Mouse (Mus musculus) neural tube, embryonic 12.5 days (tissue): ENCODE measurements around the gene Ak8. TPM values are rescaled to one million over a fixed set of nuclear protein-coding genes. Genes with fewer than 3 reads are reported as not detected.

Experiments
- ATAC-seq: fragments of 200-750 bp; cut with Nextera tagmentation; 2 replicates; pipeline ENCODE4 v1.8.0; 2017; ENCODE audit warnings: low read depth, mild to moderate bottlenecking, moderate TSS enrichment, moderate library complexity; ENCODE audit not compliant: low FRiP score
- H3K27ac ChIP-seq: fragments of 300-500 bp; sonication (generic); 2 replicates; pipeline ENCODE4 v1.5.1; 2016
- H3K27me3 ChIP-seq: fragments of 300-500 bp; sonication (generic); replicated peaks from 2 replicates; pipeline ENCODE4 v1.6.1; 2016; ENCODE audit warnings: mild to moderate bottlenecking
- H3K36me3 ChIP-seq: fragments of 300-500 bp; sonication (generic); 2 replicates; pipeline ENCODE4 v1.6.1; 2016; ENCODE audit warnings: mild to moderate bottlenecking
- H3K4me1 ChIP-seq: fragments of 300-500 bp; sonication (generic); 2 replicates; pipeline ENCODE4 v1.6.1; 2016
- H3K4me2 ChIP-seq: fragments of 300-500 bp; sonication (generic); replicated peaks from 2 replicates; pipeline ENCODE4 v1.6.1; 2016; ENCODE audit warnings: mild to moderate bottlenecking
- H3K4me3 ChIP-seq: fragments of 300-500 bp; sonication (generic); 2 replicates; pipeline ENCODE4 v1.5.1; 2016
- H3K9ac ChIP-seq: fragments of 300-500 bp; sonication (generic); 2 replicates; pipeline ENCODE4 v1.6.1; 2016; ENCODE audit warnings: mild to moderate bottlenecking
- H3K9me3 ChIP-seq: fragments of 300-500 bp; sonication (generic); 2 replicates; pipeline ENCODE4 v1.6.1; 2016; ENCODE audit warnings: mild to moderate bottlenecking
- WGBS: fragments of 180-500 bp; shearing (Covaris S2); methylation state at CpG from one replicate; pipeline ENCODE4 v1.1.7; 2016; 5-methylcytosine and 5-hydroxymethylcytosine counted together
- polyA plus RNA-seq: library from polyadenylated mRNA; unstranded; fragments of >200 nt; fragmentation: Nextera tagmentation; extraction: Ambion mirVana; gene quantifications from 2 replicates; pipeline ENCODE4 v1.2.1, GENCODE M21; 2016

Ak8 gene
- polyA plus RNA-seq, 1 experiment from 2014 or later, result 0.96 TPM

DNA sequence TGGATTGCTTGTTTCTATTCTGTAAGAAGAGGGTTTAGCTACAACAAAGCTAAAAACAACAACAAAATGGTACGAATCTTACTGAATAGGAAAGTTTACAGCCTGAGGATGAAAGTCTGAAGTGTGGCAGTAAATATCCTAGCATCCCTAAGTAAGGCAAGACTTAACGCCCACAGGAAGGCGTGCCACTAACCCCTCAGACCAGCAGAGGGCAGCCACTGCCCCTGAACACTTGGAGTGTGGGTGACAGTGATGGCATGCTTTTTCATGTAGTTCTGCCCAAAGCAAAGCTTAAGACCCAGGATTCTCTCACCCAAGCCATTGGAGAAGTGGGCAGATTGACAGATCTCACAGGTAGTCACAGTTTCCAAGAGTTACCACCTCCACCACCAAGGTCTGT, 11.5 kb upstream of the Ak8 start:
- no peak overlapping the region for H3K27ac ChIP-seq
- no peaks in the 10 kb centered on the region for H3K27me3 ChIP-seq
- H3K4me3 ChIP-seq, result no peak overlapping the region
- no peak overlapping the region for H3K9ac ChIP-seq
- no peaks in the 10 kb centered on the region for H3K9me3 ChIP-seq
- ATAC-seq, result no peak
- no peak overlapping the region for H3K4me2 ChIP-seq
- 43% methylated on average over 3 of the region's 3 CpGs for WGBS
- H3K36me3 ChIP-seq, result peaks cover 40% of the 10 kb centered on the region
- H3K4me1 ChIP-seq, result no peaks in the 10 kb centered on the region

DNA sequence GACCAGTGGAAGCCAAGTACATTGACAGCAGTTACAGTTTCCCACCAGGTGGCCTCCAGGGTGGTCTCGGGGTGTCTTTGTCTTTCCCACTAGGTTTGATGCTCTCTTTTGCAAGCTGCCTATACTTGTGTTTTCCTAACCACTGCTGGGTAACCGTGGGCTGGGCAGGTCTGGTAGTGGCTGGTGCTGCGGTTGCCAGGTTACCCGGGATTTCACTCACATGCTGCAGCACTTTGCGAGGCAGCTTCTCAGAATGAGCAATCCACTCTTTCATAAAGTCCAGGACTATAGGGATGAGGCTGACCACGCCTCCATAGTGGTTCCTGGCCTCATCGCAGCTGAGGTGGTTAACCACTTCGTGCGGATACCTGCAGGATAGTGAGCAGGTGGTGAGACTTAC, 7.3 kb upstream of the Ak8 start:
- Histone ChIP-seq H3K9ac (no peak overlapping the region), H3K9me3 (no peaks in the 10 kb centered on the region), H3K36me3 (peaks cover 4% of the 10 kb centered on the region), H3K4me2 (no peak overlapping the region), H3K4me3 (no peak overlapping the region), H3K4me1 (no peaks in the 10 kb centered on the region), H3K27ac (no peak overlapping the region), H3K27me3 (no peaks in the 10 kb centered on the region)
- 72% methylated on average over 9 of the region's 9 CpGs for WGBS
- no peak for ATAC-seq

DNA sequence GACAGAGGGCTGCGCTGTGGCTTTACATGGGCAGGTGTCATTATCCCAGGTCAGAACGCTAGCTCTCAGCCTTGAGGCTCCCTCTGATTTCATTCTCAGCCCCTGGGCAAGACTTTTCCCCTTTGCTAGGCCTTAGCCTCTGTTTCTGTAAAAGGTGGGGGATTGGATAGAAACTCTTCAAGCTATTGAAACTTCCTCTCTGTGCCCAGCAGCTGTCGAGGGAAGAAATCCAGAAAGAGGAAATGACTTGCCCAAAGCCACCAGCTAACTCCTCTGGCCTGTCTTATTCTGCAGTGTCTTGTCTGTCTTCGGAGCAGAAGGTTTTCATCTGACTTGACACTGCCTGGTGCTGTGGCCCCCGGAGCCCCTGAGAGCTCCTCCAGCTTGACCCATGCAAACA, 1.4 kb upstream of the Ak8 start:
- Histone ChIP-seq H3K27ac (no peak overlapping the region), H3K4me2 (peak overlapping the region; percentile 91; the same call in 1 of the 2 replicates), H3K36me3 (no peaks in the 10 kb centered on the region), H3K4me3 (no peak overlapping the region), H3K9ac (no peak overlapping the region), H3K9me3 (no peaks in the 10 kb centered on the region), H3K27me3 (no peaks in the 10 kb centered on the region; the same call in 1 of the 2 replicates), H3K4me1 (peaks cover 14% of the 10 kb centered on the region; the same call in 1 of the 2 replicates)
- ATAC-seq, result no peak
- 82% methylated on average over 5 of the region's 5 CpGs for WGBS

DNA sequence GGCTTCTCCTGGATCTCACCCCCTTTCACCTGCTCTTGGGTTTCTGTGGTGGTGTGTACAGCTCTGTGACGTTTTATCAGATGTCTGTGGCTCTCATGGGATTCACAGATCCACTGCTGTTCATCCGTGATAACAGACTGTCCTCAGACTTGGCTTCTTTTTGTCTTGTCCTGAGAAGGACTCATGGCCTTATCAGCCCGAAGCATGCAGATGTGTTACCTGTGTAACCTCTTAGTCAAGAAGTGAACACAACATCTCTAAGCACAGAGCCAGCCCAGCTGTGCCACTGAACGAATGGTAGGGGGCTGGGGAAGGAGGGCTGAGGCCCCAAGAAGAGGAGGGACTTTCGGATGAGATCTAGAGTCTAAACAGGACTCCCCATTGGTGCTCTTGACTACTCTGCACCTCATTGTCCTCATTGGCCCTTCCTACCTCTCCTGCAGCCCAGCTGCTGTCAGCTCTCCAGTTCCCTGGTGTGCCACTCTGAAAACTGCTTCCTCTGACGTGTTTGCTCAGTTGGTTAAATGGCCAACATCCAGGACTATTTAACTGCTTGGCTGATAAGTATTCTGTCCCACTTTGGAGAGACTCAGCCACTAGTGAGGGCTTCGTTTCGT, 1.8 kb downstream of the Ak8 start:
- H3K9ac ChIP-seq, result no peak overlapping the region
- no peak overlapping the region for H3K27ac ChIP-seq
- no peak overlapping the region; the same call in 1 of the 2 replicates for H3K4me2 ChIP-seq
- no peaks in the 10 kb centered on the region for H3K9me3 ChIP-seq
- H3K4me1 ChIP-seq, result peaks cover 14% of the 10 kb centered on the region; the same call in 1 of the 2 replicates
- no peak for ATAC-seq
- no peak overlapping the region for H3K4me3 ChIP-seq
- no peaks in the 10 kb centered on the region for H3K36me3 ChIP-seq
- peaks cover 2% of the 10 kb centered on the region; the same call in 1 of the 2 replicates for H3K27me3 ChIP-seq
- 76% methylated on average over 8 of the region's 8 CpGs for WGBS

DNA sequence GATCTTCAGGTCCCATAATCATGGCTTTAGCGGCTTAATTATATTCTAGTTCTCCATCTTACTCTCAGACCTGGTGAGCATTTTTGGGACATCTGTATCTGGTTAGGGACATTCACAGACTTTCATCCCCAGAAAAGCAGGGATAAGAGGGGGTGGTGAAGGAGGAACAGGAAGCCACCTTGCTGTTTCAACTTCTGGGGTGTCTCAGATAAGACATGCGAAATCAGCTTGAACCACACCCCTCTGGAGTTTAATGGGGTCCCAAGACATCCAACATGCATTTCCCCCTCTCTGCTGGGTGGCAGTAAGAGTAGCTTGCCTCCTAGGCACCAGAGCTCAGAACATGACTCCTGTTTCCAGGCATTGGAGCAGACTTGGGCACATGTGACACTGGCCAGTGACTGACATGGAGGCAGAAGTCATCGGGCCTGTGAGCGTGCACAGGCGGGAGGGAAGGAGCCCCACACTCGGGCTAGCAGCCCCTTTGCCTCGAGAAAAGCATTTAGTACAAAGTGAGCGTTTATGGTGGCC, 6.2 kb downstream of the Ak8 start:
- ATAC-seq, result no peak
- Histone ChIP-seq H3K4me2 (no peak overlapping the region), H3K4me3 (no peak overlapping the region), H3K27ac (no peak overlapping the region), H3K36me3 (no peaks in the 10 kb centered on the region), H3K4me1 (peaks cover 5% of the 10 kb centered on the region; the same call in 1 of the 2 replicates), H3K9me3 (no peaks in the 10 kb centered on the region), H3K27me3 (peaks cover 2% of the 10 kb centered on the region; the same call in 1 of the 2 replicates), H3K9ac (no peak overlapping the region)
- 55% methylated on average over 8 of the region's 8 CpGs for WGBS

DNA sequence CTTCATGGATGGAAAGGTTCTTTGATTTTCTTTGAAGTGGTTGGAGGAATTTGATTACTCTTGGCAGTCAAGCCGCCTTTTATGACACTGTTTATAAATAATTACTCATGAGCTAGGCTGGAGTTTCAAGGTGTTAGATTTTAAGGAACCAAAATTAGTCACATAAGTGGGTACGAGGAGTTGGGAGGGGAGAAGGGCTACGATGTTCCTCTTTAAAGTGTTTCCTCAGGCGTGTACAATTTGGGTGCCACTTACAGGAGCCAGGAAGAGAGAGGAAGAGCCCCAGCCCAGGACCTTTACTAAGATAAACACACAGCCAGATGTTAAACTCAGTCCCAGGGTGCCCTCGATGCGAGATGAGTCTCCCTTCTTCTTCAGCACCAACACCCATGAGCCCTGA, 6.8 kb downstream of the Ak8 start:
- no peak overlapping the region for H3K9ac ChIP-seq
- ATAC-seq, result no peak
- H3K4me3 ChIP-seq, result no peak overlapping the region
- no peaks in the 10 kb centered on the region for H3K36me3 ChIP-seq
- no peak overlapping the region for H3K4me2 ChIP-seq
- 0 out of 2 replicates have a peak, but pooled peaks cover 2% of the 10 kb centered on the region for H3K27me3 ChIP-seq
- 74% methylated on average over 6 of the region's 6 CpGs for WGBS
- peaks cover 5% of the 10 kb centered on the region; the same call in 1 of the 2 replicates for H3K4me1 ChIP-seq
- H3K9me3 ChIP-seq, result no peaks in the 10 kb centered on the region
- H3K27ac ChIP-seq, result no peak overlapping the region

DNA sequence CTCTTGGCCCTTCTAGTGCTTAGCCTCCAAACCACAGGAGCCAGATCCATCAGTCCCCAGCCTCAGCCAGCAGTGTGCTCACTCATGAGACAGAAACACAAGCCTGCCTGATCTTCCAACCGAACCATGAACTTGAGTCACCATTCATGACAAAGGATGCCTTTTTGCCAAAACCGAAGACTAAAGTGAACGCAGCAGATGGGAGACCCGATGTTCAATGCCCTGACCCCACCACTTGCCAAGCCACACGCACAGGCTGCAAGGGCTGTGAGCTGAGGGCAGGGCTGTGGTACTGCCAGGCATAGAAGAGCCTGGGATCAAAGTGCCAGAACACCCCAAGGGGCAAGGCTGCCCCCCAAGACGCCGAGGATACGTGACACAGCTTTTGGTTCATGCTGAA, 13.1 kb downstream of the Ak8 start:
- no peak overlapping the region for H3K4me2 ChIP-seq
- 83% methylated on average over 8 of the region's 8 CpGs for WGBS
- H3K27me3 ChIP-seq, result no peaks in the 10 kb centered on the region

DNA sequence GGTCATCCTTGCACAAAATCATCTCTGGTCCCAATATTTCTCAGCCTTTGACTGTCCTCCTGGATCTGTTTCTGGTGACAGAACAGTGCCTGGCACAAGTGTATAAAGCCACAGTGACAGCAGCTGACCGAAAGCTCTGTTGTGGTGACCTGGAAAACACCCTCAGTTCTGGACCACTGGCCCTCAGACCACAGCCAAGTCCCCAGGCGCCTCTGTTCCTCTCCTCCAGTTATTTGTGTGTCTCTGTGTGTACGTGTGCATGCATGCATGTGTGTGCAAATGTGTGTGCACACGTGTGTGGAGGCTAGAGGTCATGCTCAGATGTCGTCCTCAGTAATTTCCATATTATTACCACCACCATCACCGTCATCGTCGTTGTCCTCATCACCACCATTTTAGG, 22.5 kb downstream of the Ak8 start:
- Histone ChIP-seq H3K27ac (no peak overlapping the region), H3K27me3 (no peaks in the 10 kb centered on the region), H3K9me3 (no peaks in the 10 kb centered on the region), H3K4me2 (no peak overlapping the region), H3K4me3 (no peak overlapping the region), H3K36me3 (no peaks in the 10 kb centered on the region), H3K9ac (no peak overlapping the region), H3K4me1 (peaks cover 3% of the 10 kb centered on the region)
- 89% methylated on average over 8 of the region's 8 CpGs for WGBS
- ATAC-seq, result no peak

More for the DNA sequence above, 13.1 kb downstream of the Ak8 start:
- H3K4me3 ChIP-seq, result no peak overlapping the region
- ATAC-seq, result no peak
- no peak overlapping the region for H3K9ac ChIP-seq
- H3K4me1 ChIP-seq, result no peaks in the 10 kb centered on the region; the same call in 1 of the 2 replicates
- H3K9me3 ChIP-seq, result no peaks in the 10 kb centered on the region
- no peak overlapping the region for H3K27ac ChIP-seq
- no peaks in the 10 kb centered on the region for H3K36me3 ChIP-seq

DNA sequence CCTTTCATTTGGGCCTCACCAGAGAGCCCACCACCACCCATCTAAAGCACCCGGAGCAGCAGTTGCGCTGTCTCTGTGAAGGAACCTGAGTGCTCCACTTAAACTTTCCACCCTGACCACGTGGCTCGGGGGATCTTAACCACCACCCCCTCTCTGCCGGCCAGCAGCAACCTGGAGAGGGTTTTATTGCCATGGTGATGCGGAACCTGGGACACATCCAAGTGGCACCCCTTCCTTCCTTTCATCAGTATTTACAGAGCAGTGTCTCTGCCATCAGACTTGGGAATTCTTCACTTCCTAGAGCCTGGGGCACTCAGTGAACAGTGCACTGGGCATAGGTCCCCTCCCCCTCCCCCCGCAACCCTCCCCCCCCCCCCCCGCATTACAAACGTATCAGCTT, 23.9 kb downstream of the Ak8 start:
- H3K36me3 ChIP-seq, result no peaks in the 10 kb centered on the region
- H3K27ac ChIP-seq, result no peak overlapping the region
- peaks cover 12% of the 10 kb centered on the region for H3K4me1 ChIP-seq
- no peak overlapping the region for H3K4me2 ChIP-seq
- H3K4me3 ChIP-seq, result no peak overlapping the region
- no peaks in the 10 kb centered on the region for H3K9me3 ChIP-seq
- H3K27me3 ChIP-seq, result no peaks in the 10 kb centered on the region
- ATAC-seq, result no peak
- WGBS, result 63% methylated on average over 9 of the region's 9 CpGs
- no peak overlapping the region for H3K9ac ChIP-seq

DNA sequence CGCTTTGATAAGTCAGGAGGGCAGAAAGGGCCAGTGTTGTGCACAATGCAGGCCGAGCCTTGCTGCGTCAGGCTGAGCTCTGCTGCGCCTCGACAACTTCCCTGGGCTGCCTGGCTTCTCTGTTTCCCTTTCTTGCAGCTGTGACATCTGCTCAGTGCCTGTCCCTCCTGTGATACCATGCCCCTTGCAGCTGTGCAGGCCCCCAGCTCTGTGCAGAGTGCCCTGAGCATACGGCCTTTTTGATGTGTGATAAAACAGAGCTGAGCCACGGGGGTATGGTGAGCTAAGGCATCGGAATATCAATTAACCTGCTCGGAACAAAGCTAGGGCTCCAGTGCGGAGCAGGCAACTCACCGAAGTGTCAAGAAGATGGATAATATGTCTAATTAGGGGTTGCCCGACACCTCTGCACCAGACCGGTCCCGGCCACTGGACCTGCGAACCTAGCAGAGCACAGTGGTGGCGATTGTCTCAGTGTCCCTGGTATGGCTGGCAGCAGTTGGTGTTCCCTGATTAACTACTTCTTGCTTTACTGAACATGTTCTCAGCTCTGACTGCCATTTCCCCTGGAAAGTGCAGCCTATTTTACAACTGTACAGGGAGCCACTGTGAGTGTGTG, 27.9 kb downstream of the Ak8 start:
- Histone ChIP-seq H3K27me3 (no peaks in the 10 kb centered on the region), H3K27ac (no peak overlapping the region)
- WGBS, result 8% methylated on average over 16 of the region's 16 CpGs

DNA sequence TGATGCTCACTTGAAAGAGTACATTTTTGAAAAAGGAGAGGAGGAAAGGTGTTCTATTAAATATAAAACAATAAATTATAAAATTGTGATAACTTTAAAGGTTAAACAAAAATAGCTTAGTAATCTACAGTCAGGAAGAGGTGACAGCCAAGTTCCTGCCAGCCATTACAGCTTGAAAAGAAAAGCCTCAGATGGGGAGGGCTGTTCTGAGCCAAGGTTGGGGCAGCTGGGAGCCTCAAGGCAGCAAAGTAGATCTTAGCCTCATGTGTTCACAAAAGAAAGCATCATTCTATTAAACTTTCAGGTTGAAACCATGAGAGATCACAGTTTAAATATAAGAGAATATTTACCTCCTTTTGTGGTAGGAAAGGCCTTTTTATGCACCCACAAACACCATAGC, 30.7 kb downstream of the Ak8 start:
- Histone ChIP-seq H3K4me1 (peaks cover 12% of the 10 kb centered on the region), H3K4me2 (no peak overlapping the region), H3K27me3 (no peaks in the 10 kb centered on the region), H3K27ac (no peak overlapping the region), H3K36me3 (no peaks in the 10 kb centered on the region), H3K4me3 (no peak overlapping the region), H3K9ac (no peak overlapping the region), H3K9me3 (no peaks in the 10 kb centered on the region)
- ATAC-seq, result no peak

More for the DNA sequence above, 27.9 kb downstream of the Ak8 start:
- H3K9ac ChIP-seq, result no peak overlapping the region
- ATAC-seq, result no peak
- peak overlapping the region; percentile 24; the same call in 1 of the 2 replicates for H3K4me2 ChIP-seq
- H3K4me3 ChIP-seq, result no peak overlapping the region
- H3K9me3 ChIP-seq, result no peaks in the 10 kb centered on the region
- H3K4me1 ChIP-seq, result peaks cover 12% of the 10 kb centered on the region
- no peaks in the 10 kb centered on the region for H3K36me3 ChIP-seq

DNA sequence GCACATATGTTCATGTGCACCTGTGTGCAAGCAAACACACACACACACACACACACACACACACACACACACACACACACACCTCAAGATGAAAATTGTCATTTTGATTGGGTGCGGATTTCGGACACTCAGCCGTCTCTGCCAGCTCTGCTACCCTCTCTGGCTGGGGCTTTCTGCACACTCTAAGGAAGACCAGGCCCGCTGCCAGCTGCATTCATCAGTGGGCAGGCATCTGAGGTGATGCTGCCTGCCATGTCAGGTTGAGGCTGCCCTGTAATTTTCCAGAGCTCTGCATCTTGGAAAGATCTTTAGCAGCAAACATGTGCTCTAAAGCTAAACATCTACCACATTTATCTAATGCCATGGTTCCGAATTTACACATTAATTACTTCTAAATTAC, 37.1 kb downstream of the Ak8 start:
- Histone ChIP-seq H3K4me2 (no peak overlapping the region), H3K9ac (no peak overlapping the region), H3K27me3 (0 out of 2 replicates have a peak, but pooled peaks cover 2% of the 10 kb centered on the region), H3K36me3 (no peaks in the 10 kb centered on the region), H3K9me3 (no peaks in the 10 kb centered on the region), H3K27ac (no peak overlapping the region), H3K4me3 (no peak overlapping the region), H3K4me1 (no peaks in the 10 kb centered on the region)
- ATAC-seq, result no peak
- 83% methylated on average over 5 of the region's 5 CpGs for WGBS
